Mouse (Mus musculus) cerebellum, adult 11-12 months (tissue): Measurements from ENCODE around the gene Ap3s2.

Source experiments
- DNase-seq: peaks from one replicate; pipeline ENCODE4 v3.0.0; 2022

The Ap3s2 gene

GRCm38 (mm10) chr7:79842163-79842562, 78.3 kb downstream of the Ap3s2 start:
- no peak for DNase-seq

DNA sequence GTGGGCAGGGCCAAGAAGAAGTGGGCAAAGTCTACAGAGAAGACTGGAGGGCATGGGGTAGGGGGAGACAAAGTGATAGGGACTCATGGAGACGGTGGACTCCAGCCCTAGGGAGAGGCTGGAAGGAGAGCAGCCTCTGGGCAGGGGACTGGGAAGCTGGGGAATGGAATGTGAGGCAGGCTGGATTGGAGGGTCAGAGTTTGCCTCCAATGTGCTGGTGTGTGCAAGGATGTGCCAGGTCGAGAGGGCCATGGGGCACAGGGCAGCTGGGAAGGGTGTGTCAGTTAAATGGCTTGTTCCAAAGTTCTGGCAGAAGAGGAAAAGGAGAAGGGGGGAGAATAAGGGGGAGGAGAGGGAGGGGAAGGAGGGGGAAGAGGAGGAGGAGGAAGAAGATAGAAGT, 83.2 kb downstream of the Ap3s2 start:
- DNase-seq, result no peak

- no peak for DNase-seq
Observed at GRCm38 (mm10) chr7:79835196-79835595, 85.3 kb downstream of the Ap3s2 start.

GRCm38 (mm10) chr7:79832980-79833379, 87.5 kb downstream of the Ap3s2 start:
- no peak for DNase-seq

GRCm38 (mm10) chr7:79831585-79831984, 88.9 kb downstream of the Ap3s2 start:
- DNase-seq, result no peak

DNA sequence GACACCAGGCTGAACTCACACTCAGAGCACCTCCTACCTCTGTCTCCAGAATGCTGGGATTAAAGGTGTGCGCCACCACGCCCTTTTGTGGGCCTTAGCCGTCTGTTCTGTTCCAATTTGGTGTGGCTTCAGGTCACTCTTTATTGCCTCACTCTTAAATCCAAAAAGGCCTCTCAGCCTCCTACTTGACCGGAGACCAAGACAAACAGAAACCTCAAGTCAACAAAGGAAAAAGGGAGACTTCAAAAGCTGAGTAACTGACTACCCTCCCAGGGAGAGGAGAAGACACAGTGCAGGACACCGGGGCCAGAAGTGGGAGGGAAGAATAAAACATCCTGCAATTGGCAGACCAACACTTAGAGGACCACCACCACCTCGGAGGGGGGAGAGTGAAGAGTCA, 89.3 kb downstream of the Ap3s2 start:
- DNase-seq, result no peak

DNA sequence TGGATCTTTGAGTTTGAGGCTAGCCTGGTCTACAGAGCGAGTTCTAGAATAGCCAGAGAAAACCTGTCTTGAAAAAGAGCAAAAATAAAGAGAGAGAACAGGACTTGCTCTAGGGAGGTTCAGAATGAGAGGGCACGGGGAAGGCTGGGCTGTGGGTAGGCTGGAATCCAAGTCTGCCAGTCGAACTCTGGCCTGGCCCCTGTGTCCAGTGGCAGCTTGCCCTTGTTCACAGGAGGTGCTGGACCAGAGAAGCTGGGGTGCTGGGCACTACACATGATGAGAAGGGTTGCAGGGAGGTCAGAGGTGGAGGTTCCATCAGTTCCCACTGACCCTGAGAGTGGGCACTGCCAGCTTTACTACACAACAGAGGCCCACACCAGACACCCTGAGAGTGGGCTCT, 92.1 kb downstream of the Ap3s2 start:
- no peak for DNase-seq
